Mouse (Mus musculus): ENCODE results near the gene Trio. TPM values are rescaled to one million over a fixed set of nuclear protein-coding genes. Genes with fewer than 3 reads are reported as not detected.

Gene Trio
- polyA plus RNA-seq, 1 experiment from 2014 or later: 45.3 TPM

- Histone ChIP-seq H3K9ac (no peak overlapping the region), H3K4me1 (peaks cover 39% of the 10 kb centered on the region), H3K4me3 (replicated peaks) (no peak overlapping the region), H3K4me2 (replicated peaks) (no peak overlapping the region), H3K27ac (replicated peaks) (no peak overlapping the region), H3K27me3 (no peaks in the 10 kb centered on the region), H3K36me3 (no peaks in the 10 kb centered on the region), H3K9me3 (replicated peaks) (no peaks in the 10 kb centered on the region)
- WGBS: 75% methylated on average over 6 of the region's 6 CpGs
- no peak for ATAC-seq (ENCODE audit: insufficient number of reproducible peaks, low FRiP score, low TSS enrichment, low read depth)
Measured at GRCm38 (mm10) chr15:27964877-27965276, 60.8 kb downstream of the Trio start.

GRCm38 (mm10) chr15:27963506-27963905 is 62.1 kb downstream of the Trio start:
- 85% methylated on average over 2 of the region's 2 CpGs for WGBS
- Histone ChIP-seq H3K27ac (replicated peaks) (no peak overlapping the region), H3K9ac (no peak overlapping the region), H3K4me3 (replicated peaks) (no peak overlapping the region), H3K4me2 (replicated peaks) (no peak overlapping the region), H3K36me3 (no peaks in the 10 kb centered on the region), H3K9me3 (replicated peaks) (no peaks in the 10 kb centered on the region), H3K27me3 (no peaks in the 10 kb centered on the region), H3K4me1 (peaks cover 47% of the 10 kb centered on the region)
- no peak for ATAC-seq (ENCODE audit: insufficient number of reproducible peaks, low FRiP score, low TSS enrichment, low read depth)

- ATAC-seq (ENCODE audit: insufficient number of reproducible peaks, low FRiP score, low TSS enrichment, low read depth): no peak
- Histone ChIP-seq H3K4me2 (replicated peaks) (no peak overlapping the region), H3K4me1 (peaks cover 61% of the 10 kb centered on the region), H3K27ac (replicated peaks) (no peak overlapping the region), H3K9ac (no peak overlapping the region), H3K4me3 (replicated peaks) (no peak overlapping the region), H3K27me3 (no peaks in the 10 kb centered on the region), H3K9me3 (replicated peaks) (no peaks in the 10 kb centered on the region), H3K36me3 (no peaks in the 10 kb centered on the region)
- 65% methylated on average over 9 of the region's 9 CpGs for WGBS
Measured at GRCm38 (mm10) chr15:27960642-27961041, 65.0 kb downstream of the Trio start.

- WGBS: 75% methylated on average over 9 of the region's 9 CpGs
- ATAC-seq (ENCODE audit: insufficient number of reproducible peaks, low FRiP score, low TSS enrichment, low read depth): no peak
- H3K27me3 ChIP-seq: no peaks in the 10 kb centered on the region
- H3K27ac ChIP-seq (replicated peaks): no peak overlapping the region
- H3K9me3 ChIP-seq (replicated peaks): no peaks in the 10 kb centered on the region
- no peak overlapping the region for H3K4me3 ChIP-seq (replicated peaks)
- H3K4me2 ChIP-seq (replicated peaks): no peak overlapping the region
- peaks cover 54% of the 10 kb centered on the region for H3K4me1 ChIP-seq
- no peak overlapping the region for H3K9ac ChIP-seq
- H3K36me3 ChIP-seq: no peaks in the 10 kb centered on the region
Measured at GRCm38 (mm10) chr15:27957867-27958266, 67.8 kb downstream of the Trio start.

GRCm38 (mm10) chr15:27955614-27956013 is 70.0 kb downstream of the Trio start:
- Histone ChIP-seq H3K9me3 (replicated peaks) (no peaks in the 10 kb centered on the region), H3K36me3 (no peaks in the 10 kb centered on the region), H3K27ac (replicated peaks) (no peak overlapping the region), H3K27me3 (no peaks in the 10 kb centered on the region), H3K9ac (no peak overlapping the region), H3K4me3 (replicated peaks) (no peak overlapping the region), H3K4me1 (peaks cover 39% of the 10 kb centered on the region), H3K4me2 (replicated peaks) (no peak overlapping the region)
- no peak for ATAC-seq (ENCODE audit: insufficient number of reproducible peaks, low FRiP score, low TSS enrichment, low read depth)
- WGBS: 44% methylated on average over 11 of the region's 11 CpGs

GRCm38 (mm10) chr15:27954356-27954755 is 71.3 kb downstream of the Trio start:
- WGBS: 88% methylated on average over 5 of the region's 5 CpGs

GRCm38 (mm10) chr15:27953570-27953969 is 72.1 kb downstream of the Trio start:
- no peak overlapping the region for H3K9ac ChIP-seq
- no peaks in the 10 kb centered on the region for H3K36me3 ChIP-seq
- peaks cover 24% of the 10 kb centered on the region for H3K4me1 ChIP-seq
- no peak for ATAC-seq (ENCODE audit: insufficient number of reproducible peaks, low FRiP score, low TSS enrichment, low read depth)
- H3K4me3 ChIP-seq (replicated peaks): no peak overlapping the region
- no peak overlapping the region for H3K27ac ChIP-seq (replicated peaks)
- H3K27me3 ChIP-seq: no peaks in the 10 kb centered on the region
- no peaks in the 10 kb centered on the region for H3K9me3 ChIP-seq (replicated peaks)
- no peak overlapping the region for H3K4me2 ChIP-seq (replicated peaks)
- WGBS: 70% methylated on average over 3 of the region's 3 CpGs

More at GRCm38 (mm10) chr15:27954356-27954755, 71.3 kb downstream of the Trio start:
- Histone ChIP-seq H3K4me1 (peaks cover 26% of the 10 kb centered on the region), H3K4me3 (replicated peaks) (no peak overlapping the region), H3K9ac (no peak overlapping the region), H3K4me2 (replicated peaks) (no peak overlapping the region), H3K36me3 (no peaks in the 10 kb centered on the region), H3K27me3 (no peaks in the 10 kb centered on the region), H3K9me3 (replicated peaks) (no peaks in the 10 kb centered on the region), H3K27ac (replicated peaks) (no peak overlapping the region)
- ATAC-seq (ENCODE audit: insufficient number of reproducible peaks, low FRiP score, low TSS enrichment, low read depth): no peak

GRCm38 (mm10) chr15:27951195-27951594 is 74.5 kb downstream of the Trio start:
- ATAC-seq (ENCODE audit: insufficient number of reproducible peaks, low FRiP score, low TSS enrichment, low read depth): no peak
- H3K27me3 ChIP-seq: no peaks in the 10 kb centered on the region
- 89% methylated on average over 7 of the region's 7 CpGs for WGBS

GRCm38 (mm10) chr15:27949196-27949595 is 76.5 kb downstream of the Trio start:
- peaks cover 18% of the 10 kb centered on the region for H3K4me1 ChIP-seq
- no peaks in the 10 kb centered on the region for H3K9me3 ChIP-seq (replicated peaks)
- 90% methylated on average over 9 of the region's 9 CpGs for WGBS
- H3K9ac ChIP-seq: no peak overlapping the region
- no peak for ATAC-seq (ENCODE audit: insufficient number of reproducible peaks, low FRiP score, low TSS enrichment, low read depth)
- no peaks in the 10 kb centered on the region for H3K27me3 ChIP-seq
- H3K4me3 ChIP-seq (replicated peaks): no peak overlapping the region
- H3K4me2 ChIP-seq (replicated peaks): no peak overlapping the region
- no peaks in the 10 kb centered on the region for H3K36me3 ChIP-seq
- no peak overlapping the region for H3K27ac ChIP-seq (replicated peaks)

More at GRCm38 (mm10) chr15:27951195-27951594, 74.5 kb downstream of the Trio start:
- Histone ChIP-seq H3K36me3 (no peaks in the 10 kb centered on the region), H3K4me1 (peaks cover 11% of the 10 kb centered on the region), H3K9me3 (replicated peaks) (no peaks in the 10 kb centered on the region), H3K9ac (no peak overlapping the region), H3K27ac (replicated peaks) (no peak overlapping the region), H3K4me3 (replicated peaks) (no peak overlapping the region), H3K4me2 (replicated peaks) (no peak overlapping the region)

GRCm38 (mm10) chr15:27947880-27948279 is 77.8 kb downstream of the Trio start:
- no peaks in the 10 kb centered on the region for H3K9me3 ChIP-seq (replicated peaks)
- no peak overlapping the region for H3K9ac ChIP-seq
- H3K4me1 ChIP-seq: peaks cover 30% of the 10 kb centered on the region
- 91% methylated on average over 3 of the region's 3 CpGs for WGBS
- H3K27me3 ChIP-seq: no peaks in the 10 kb centered on the region
- no peak for ATAC-seq (ENCODE audit: insufficient number of reproducible peaks, low FRiP score, low TSS enrichment, low read depth)
- no peaks in the 10 kb centered on the region for H3K36me3 ChIP-seq
- H3K4me3 ChIP-seq (replicated peaks): no peak overlapping the region
- no peak overlapping the region for H3K27ac ChIP-seq (replicated peaks)
- H3K4me2 ChIP-seq (replicated peaks): no peak overlapping the region

GRCm38 (mm10) chr15:27945570-27945969 is 80.1 kb downstream of the Trio start:
- no peak overlapping the region for H3K4me2 ChIP-seq (replicated peaks)
- no peaks in the 10 kb centered on the region for H3K27me3 ChIP-seq
- WGBS: 51% methylated on average over 9 of the region's 9 CpGs
- no peaks in the 10 kb centered on the region for H3K36me3 ChIP-seq
- no peaks in the 10 kb centered on the region for H3K9me3 ChIP-seq (replicated peaks)
- no peak for ATAC-seq (ENCODE audit: insufficient number of reproducible peaks, low FRiP score, low TSS enrichment, low read depth)
- no peak overlapping the region for H3K9ac ChIP-seq
- no peak overlapping the region for H3K4me3 ChIP-seq (replicated peaks)
- peaks cover 44% of the 10 kb centered on the region for H3K4me1 ChIP-seq
- H3K27ac ChIP-seq (replicated peaks): no peak overlapping the region

GRCm38 (mm10) chr15:27944898-27945297 is 80.8 kb downstream of the Trio start:
- no peak overlapping the region for H3K4me2 ChIP-seq (replicated peaks)
- no peaks in the 10 kb centered on the region for H3K36me3 ChIP-seq
- no peaks in the 10 kb centered on the region for H3K9me3 ChIP-seq (replicated peaks)
- no peak overlapping the region for H3K27ac ChIP-seq (replicated peaks)
- no peak overlapping the region for H3K9ac ChIP-seq
- no peak overlapping the region for H3K4me3 ChIP-seq (replicated peaks)
- no peaks in the 10 kb centered on the region for H3K27me3 ChIP-seq
- H3K4me1 ChIP-seq: peaks cover 47% of the 10 kb centered on the region
- ATAC-seq (ENCODE audit: insufficient number of reproducible peaks, low FRiP score, low TSS enrichment, low read depth): no peak
- 81% methylated on average over 11 of the region's 11 CpGs for WGBS

Measured in embryonic facial prominence, embryonic 15.5 days (tissue).